Mouse (Mus musculus): ENCODE data around the gene Ikzf3. TPM values are rescaled to one million over a fixed set of nuclear protein-coding genes. Genes with fewer than 3 reads are reported as not detected.
A peak's percentile ranks its signal among the peaks of the same experiment; 100 is the strongest.

The Ikzf3 gene
- polyA plus RNA-seq, 1 experiment from 2014 or later: not detected

DNA sequence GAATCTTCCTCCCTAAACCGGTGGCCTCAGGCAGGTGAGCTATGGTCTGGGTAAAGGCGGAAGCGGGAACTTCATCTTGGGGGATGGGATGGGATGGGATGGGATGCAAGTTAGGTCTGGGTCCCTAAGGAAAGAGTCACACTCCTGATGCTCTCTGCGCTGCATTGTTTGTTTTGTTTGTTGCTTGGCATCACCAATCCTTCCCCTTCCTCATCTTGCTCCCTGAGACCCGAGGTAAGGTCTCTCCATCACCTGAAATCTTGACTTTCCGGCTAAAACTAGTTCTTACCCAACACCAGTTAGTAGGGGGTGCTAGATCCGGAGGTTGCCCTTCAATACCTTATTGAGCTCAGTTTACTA, 98.4 kb downstream of the Ikzf3 start:
- peak overlapping the region; percentile 30; the same call in 1 of the 2 replicates for H3K4me2 ChIP-seq
- no peaks in the 10 kb centered on the region for H3K36me3 ChIP-seq (ENCODE audit: poor library complexity, severe bottlenecking)
- no peak overlapping the region for H3K27ac ChIP-seq
- WGBS: 13% methylated on average over 7 of the region's 7 CpGs
- peaks cover 11% of the 10 kb centered on the region for H3K4me1 ChIP-seq
- H3K9ac ChIP-seq: no peak overlapping the region; the same call in 1 of the 2 replicates
- no peaks in the 10 kb centered on the region for H3K9me3 ChIP-seq (replicated peaks)
- H3K27me3 ChIP-seq: peaks cover 59% of the 10 kb centered on the region
- H3K4me3 ChIP-seq: no peak overlapping the region
- ATAC-seq: no peak

DNA sequence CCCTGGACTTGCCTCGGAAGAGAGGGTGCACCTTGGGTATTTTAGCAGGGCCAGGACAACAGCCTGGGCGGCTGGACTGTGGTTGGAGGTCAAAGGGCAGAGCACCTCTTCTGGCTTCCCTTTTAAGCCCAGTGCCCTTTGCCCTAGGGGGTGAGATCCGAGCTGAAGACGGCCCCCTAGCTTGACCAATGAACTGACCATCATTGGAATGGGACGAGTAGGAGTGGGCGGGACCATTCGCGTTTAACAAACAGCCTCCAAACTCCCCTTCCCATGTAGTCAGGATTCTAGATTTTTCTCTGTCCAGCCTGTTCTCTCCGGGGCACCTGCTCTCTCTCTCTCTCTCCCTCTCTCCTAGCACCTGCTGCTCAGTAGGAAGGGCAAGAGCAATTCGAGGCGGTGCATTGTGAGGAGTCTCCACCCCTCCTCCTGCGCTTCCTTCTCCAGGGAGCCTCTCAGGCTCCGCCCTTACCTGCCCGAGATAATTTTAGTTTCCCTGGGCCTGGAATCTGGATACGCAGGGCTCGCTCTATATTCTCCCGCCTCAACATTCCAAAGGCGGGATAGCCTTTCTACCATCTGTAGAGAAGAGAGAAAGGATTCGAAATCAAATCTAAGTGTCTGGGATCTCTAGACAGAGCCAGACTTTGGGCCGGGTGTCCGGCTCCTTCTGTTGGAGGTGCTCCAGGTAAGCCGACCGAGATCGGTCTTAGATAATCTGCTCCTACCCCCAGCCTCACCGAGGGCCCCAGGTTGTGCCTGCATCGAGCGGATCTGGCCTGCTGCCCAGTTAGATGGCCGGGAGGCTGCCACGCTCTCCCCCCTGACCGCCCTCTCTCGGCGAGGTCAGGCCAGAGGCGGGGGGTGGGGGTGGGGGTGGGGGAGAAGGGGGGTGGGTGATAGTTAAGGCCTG, 99.0 kb downstream of the Ikzf3 start:
- Histone ChIP-seq H3K4me2 (peak overlapping the region; percentile 30), H3K4me1 (peaks cover 11% of the 10 kb centered on the region), H3K9ac (no peak overlapping the region; the same call in none of the 2 replicates), H3K27me3 (peaks cover 59% of the 10 kb centered on the region), H3K4me3 (no peak overlapping the region), H3K27ac (no peak overlapping the region), H3K9me3 (replicated peaks) (no peaks in the 10 kb centered on the region), H3K36me3 (ENCODE audit: poor library complexity, severe bottlenecking) (no peaks in the 10 kb centered on the region)
- ATAC-seq: no peak
- 2% methylated on average over 33 of the region's 33 CpGs for WGBS

DNA sequence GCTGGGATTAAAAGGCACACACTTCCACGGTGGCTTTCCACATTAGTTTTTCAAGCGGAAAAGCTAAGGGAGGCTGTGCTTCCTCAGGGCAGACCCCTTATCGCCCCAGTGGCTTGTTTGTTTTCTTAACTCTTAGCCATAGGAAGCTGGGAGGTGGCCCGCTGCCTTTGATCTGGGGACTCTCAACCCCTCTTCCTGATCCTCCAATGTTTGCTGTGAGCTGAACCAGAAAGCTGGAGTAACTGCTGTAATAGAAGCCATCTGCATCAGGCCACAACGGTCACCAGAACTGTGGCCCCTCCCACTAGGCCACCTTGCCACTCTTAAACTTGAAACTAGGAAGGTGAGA, 99.6 kb downstream of the Ikzf3 start, which contains the start of gene Grb7:
Grb7 (plus strand) TSS at position 182 of the 349 bp plus-strand sequence.
- no peak within 1 kb of the TSS for H3K4me3 ChIP-seq
- peak within 1 kb of the TSS; percentile 30 for H3K4me2 ChIP-seq
- no peak within 1 kb of the TSS for H3K27ac ChIP-seq
- no peak within 1 kb of the TSS; the same call in none of the 2 replicates for H3K9ac ChIP-seq
- WGBS: 13% methylated on average over 5 of the region's 5 CpGs
- H3K9me3 ChIP-seq (replicated peaks): no peaks in the 10 kb centered on the region
- no peak for ATAC-seq
- no peaks in the 10 kb centered on the region for H3K36me3 ChIP-seq (ENCODE audit: poor library complexity, severe bottlenecking)
- peaks cover 11% of the 10 kb centered on the region for H3K4me1 ChIP-seq
- H3K27me3 ChIP-seq: peaks cover 59% of the 10 kb centered on the region

DNA sequence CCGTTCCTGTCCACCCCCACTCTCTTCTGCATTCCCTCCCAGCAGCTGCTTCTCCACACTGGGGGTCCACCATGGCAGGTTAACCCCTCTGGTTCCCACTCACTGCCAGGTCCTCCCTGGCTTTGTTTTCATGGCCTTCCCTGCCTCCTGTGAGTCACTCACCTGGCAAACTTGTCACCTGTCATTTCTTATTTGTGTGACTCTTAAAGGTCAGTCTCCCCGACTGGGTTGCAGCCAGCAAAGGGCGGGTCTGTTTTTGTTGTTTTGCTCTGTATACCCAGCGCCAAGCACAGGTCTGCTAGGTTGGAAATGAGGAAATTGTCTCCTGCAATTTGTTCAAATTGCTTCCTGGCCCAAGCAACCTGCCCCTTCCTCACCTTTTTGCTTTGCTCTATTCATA, 100.2 kb downstream of the Ikzf3 start:
- Histone ChIP-seq H3K4me2 (no peak overlapping the region), H3K9ac (no peak overlapping the region), H3K27ac (no peak overlapping the region), H3K27me3 (peaks cover 58% of the 10 kb centered on the region), H3K4me1 (peaks cover 11% of the 10 kb centered on the region), H3K36me3 (ENCODE audit: poor library complexity, severe bottlenecking) (no peaks in the 10 kb centered on the region), H3K4me3 (no peak overlapping the region), H3K9me3 (replicated peaks) (no peaks in the 10 kb centered on the region)
- ATAC-seq: no peak
- WGBS: 75% methylated on average over 4 of the region's 4 CpGs

DNA sequence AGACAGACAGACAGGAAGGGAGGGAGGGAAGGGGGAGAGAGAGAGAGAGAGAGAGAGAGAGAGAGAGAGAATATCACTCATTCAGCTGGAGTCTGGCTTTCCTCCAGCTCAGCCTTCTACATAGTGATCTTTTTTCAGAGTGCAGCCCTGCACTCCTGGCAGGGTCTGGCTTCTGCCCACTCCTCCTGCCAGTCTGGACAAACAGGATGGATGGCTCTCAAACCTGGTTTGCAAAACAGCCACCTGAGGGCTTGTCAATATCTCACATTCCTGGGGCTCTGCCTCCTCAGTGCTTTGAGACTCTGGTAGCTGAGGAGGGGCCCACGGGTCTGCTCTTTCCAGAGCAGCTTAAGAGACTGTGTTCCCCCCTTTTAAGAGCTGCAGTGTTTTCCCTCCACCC, 100.6 kb downstream of the Ikzf3 start:
- peaks cover 11% of the 10 kb centered on the region for H3K4me1 ChIP-seq
- WGBS: 38% methylated on average over 1 of the region's 1 CpGs
- no peak overlapping the region for H3K9ac ChIP-seq
- no peaks in the 10 kb centered on the region for H3K9me3 ChIP-seq (replicated peaks)
- H3K4me2 ChIP-seq: no peak overlapping the region
- H3K27me3 ChIP-seq: peaks cover 55% of the 10 kb centered on the region
- no peaks in the 10 kb centered on the region for H3K36me3 ChIP-seq (ENCODE audit: poor library complexity, severe bottlenecking)
- H3K4me3 ChIP-seq: no peak overlapping the region
- no peak overlapping the region for H3K27ac ChIP-seq
- ATAC-seq: no peak

DNA sequence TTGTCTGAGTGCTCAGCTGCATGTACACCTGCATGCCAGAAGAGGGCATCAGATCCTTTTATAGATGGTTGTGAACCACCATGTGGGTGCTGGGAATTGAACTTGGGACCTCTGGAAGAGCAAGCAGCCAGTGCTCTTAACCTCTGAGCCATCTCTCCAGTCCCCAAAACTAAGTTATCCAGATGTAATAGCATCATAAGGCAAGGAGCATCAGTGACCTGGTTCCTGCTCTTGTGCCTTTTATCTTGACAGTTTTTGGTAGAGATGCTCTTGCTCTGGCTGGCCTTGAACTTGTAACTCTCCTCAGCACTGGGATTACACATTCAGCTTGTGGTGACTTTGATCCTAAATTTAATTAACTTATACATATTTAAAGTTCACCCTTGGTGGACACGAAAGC, 102.1 kb downstream of the Ikzf3 start:
- no peak for ATAC-seq
- Histone ChIP-seq H3K9me3 (replicated peaks) (no peaks in the 10 kb centered on the region), H3K4me3 (no peak overlapping the region), H3K27me3 (peaks cover 44% of the 10 kb centered on the region), H3K9ac (no peak overlapping the region), H3K4me2 (no peak overlapping the region), H3K4me1 (peaks cover 11% of the 10 kb centered on the region), H3K27ac (no peak overlapping the region), H3K36me3 (ENCODE audit: poor library complexity, severe bottlenecking) (no peaks in the 10 kb centered on the region)
- 95% methylated on average over 1 of the region's 1 CpGs for WGBS

DNA sequence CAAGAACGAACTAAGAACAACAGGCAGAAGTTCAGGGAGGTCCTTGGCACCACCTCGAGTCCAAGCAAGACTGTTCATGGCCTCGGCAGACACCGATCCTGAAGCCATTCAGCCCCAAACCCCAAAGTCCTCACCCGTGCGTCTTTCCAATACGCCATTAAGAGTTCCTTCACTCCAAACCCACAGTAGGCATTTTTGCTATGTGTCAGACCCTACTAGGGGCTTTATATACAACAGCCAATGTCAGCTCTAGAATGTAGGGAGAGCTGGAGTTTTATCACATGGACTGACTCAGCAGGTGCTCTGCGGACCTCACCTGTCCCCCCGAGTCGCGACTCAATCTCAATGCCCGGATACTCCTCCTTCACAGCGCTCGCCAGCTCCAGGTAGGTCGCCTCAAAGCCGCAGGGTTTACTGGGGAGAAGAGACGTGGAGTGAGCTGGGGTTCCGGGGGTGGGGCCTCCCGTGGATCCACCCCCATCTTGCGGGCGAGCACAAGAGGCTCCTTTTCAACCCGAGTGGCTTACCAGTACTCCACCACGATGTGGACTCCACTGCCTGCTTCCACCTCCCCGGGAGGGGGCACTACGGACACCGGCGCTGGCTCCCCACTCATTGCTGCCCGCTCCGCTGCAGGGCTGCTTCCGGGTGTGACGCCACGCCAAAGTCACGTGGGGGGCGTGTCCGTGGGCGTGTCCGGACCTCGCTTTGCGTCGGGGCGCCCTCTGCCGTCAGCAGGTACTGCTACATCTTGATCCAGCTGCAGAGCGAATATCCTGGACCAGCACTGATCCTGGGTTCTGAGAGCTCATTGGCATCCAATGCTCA, 107.3 kb downstream of the Ikzf3 start, which contains the start of gene Mien1:
Mien1 (minus strand) TSS at position 661 of the 828 bp plus-strand sequence.
- Histone ChIP-seq H3K4me2 (peak within 1 kb of the TSS; percentile 88), H3K27me3 (0 out of 2 replicates have a peak, but pooled peaks cover 3% of the 10 kb centered on the region), H3K9ac (peak within 1 kb of the TSS; percentile 76), H3K9me3 (replicated peaks) (no peaks in the 10 kb centered on the region), H3K27ac (peak within 1 kb of the TSS; percentile 61), H3K4me3 (peak within 1 kb of the TSS; percentile 76), H3K4me1 (peaks cover 10% of the 10 kb centered on the region), H3K36me3 (ENCODE audit: poor library complexity, severe bottlenecking) (peaks cover 36% of the 10 kb centered on the region)
- peak; percentile 92 for ATAC-seq
- 2% methylated on average over 43 of the region's 43 CpGs for WGBS

DNA sequence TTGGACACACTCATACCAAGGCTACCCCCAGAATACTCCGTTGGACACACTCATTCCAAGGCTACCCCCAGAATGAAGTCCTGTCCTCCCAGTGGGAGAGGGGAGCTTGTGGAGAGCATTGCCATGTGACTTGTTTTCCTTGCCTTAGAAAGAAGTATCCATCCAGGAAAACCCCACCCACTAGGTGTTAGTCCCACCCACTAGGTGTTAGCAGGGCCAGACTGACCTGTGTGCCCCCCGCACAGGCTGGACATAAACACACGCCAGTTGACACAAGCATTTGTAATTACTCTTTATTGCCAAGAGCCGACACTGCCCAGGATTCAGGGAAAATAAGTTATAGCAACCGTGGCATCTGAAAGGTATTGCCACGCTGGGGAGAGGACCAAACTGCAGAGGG, 108.4 kb downstream of the Ikzf3 start:
- Histone ChIP-seq H3K27me3 (no peaks in the 10 kb centered on the region), H3K9ac (no peak overlapping the region), H3K27ac (no peak overlapping the region), H3K4me3 (no peak overlapping the region), H3K9me3 (replicated peaks) (no peaks in the 10 kb centered on the region), H3K4me2 (peak overlapping the region; percentile 88; the same call in 1 of the 2 replicates), H3K4me1 (peaks cover 10% of the 10 kb centered on the region), H3K36me3 (ENCODE audit: poor library complexity, severe bottlenecking) (peaks cover 37% of the 10 kb centered on the region)
- no peak for ATAC-seq
- WGBS: 89% methylated on average over 6 of the region's 6 CpGs

DNA sequence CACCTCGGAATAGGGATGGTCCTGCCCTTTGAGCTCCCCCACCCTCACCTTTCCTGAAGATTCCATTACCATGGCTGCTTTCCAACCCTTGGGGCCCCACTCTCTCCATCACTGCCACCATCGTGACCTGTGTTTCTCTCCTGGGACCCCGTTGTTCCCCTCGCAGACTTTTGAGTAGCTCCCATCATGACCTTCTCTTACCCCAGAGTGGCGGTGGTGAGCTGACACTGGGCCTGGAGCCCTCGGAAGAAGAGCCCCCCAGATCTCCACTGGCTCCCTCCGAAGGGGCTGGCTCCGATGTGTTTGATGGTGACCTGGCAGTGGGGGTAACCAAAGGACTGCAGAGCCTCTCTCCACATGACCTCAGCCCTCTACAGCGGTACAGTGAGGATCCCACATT, 110.1 kb downstream of the Ikzf3 start:
- H3K4me1 ChIP-seq: peaks cover 10% of the 10 kb centered on the region
- H3K4me2 ChIP-seq: no peak overlapping the region
- no peak for ATAC-seq
- H3K27me3 ChIP-seq: no peaks in the 10 kb centered on the region
- no peak overlapping the region for H3K27ac ChIP-seq
- peaks cover 37% of the 10 kb centered on the region for H3K36me3 ChIP-seq (ENCODE audit: poor library complexity, severe bottlenecking)
- 93% methylated on average over 9 of the region's 9 CpGs for WGBS
- H3K9me3 ChIP-seq (replicated peaks): no peaks in the 10 kb centered on the region
- no peak overlapping the region for H3K4me3 ChIP-seq
- no peak overlapping the region for H3K9ac ChIP-seq

DNA sequence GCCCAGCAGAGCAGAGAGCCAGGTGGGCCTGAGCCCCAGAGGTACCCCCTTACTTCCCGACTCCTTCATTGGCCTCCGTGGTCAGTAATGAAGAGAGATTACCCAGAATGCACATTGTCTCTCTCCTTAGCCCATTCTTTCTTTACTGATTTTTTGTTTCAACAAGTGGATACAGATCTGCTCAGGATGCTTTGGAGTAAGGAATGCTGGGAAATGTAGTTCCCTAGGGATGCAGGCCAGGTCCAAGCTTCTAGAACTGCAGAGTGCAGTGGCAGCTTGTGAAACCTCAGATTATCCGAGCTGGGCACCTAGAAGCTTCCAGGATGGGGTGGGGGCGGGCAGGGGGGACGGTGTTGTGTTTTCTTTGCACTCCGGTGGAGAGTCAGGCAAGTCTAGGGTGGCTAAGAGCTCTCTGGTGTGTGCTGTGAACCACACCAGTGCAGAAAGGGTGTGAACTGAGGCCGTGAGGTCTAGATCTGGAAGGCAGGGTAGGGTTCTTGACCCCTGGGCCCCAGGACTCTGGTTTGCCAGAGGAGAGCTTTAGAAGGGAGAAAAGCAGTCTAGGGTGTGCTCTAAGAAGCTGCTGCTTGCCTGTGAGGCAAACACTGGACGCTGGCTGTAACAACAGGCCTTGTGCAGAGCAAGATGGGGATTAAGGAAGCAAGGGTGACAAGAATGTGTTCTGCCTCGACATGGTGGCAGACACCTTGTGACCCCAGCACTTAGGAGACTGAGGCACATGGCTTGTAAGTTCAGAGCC, 113.9 kb downstream of the Ikzf3 start:
- no peak overlapping the region for H3K4me3 ChIP-seq
- no peaks in the 10 kb centered on the region for H3K27me3 ChIP-seq
- peaks cover 50% of the 10 kb centered on the region for H3K36me3 ChIP-seq (ENCODE audit: poor library complexity, severe bottlenecking)
- ATAC-seq: no peak
- H3K9ac ChIP-seq: no peak overlapping the region
- WGBS: 74% methylated on average over 9 of the region's 9 CpGs
- H3K4me1 ChIP-seq: no peaks in the 10 kb centered on the region
- no peak overlapping the region for H3K27ac ChIP-seq
- no peaks in the 10 kb centered on the region for H3K9me3 ChIP-seq (replicated peaks)
- H3K4me2 ChIP-seq: no peak overlapping the region

DNA sequence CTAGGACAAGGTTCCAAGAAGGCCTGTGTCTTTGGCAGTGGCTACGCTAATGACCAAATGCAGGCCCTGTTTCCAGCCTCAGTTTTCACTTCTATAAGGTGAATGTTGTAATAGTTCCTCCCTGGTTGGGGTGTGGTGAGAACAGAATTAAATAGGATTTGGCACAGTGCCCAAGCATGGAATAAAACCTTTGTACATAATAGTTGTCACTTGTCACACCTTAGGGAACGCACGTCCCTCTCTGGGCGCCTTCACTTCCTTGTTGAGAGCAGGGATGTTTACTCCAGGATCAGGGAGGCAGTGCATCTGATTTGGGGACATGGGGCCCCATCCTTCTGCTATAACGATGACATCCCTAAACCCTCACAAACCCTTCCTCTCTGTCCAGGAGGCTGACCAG, 117.4 kb downstream of the Ikzf3 start:
- H3K27ac ChIP-seq: no peak overlapping the region

More for the DNA sequence above, 117.4 kb downstream of the Ikzf3 start:
- H3K9ac ChIP-seq: peak overlapping the region; percentile 34; the same call in 1 of the 2 replicates
- H3K36me3 ChIP-seq (ENCODE audit: poor library complexity, severe bottlenecking): peaks cover 26% of the 10 kb centered on the region; the same call in 1 of the 2 replicates
- no peak overlapping the region for H3K4me3 ChIP-seq
- H3K9me3 ChIP-seq (replicated peaks): no peaks in the 10 kb centered on the region
- 80% methylated on average over 5 of the region's 5 CpGs for whole genome bisulfite sequencing
- no peak overlapping the region for H3K4me2 ChIP-seq
- no peak for ATAC-seq
- H3K4me1 ChIP-seq: no peaks in the 10 kb centered on the region
- H3K27me3 ChIP-seq: no peaks in the 10 kb centered on the region
